Mouse (Mus musculus) forebrain, embryonic 11.5 days (tissue): ENCODE measurements around the gene Anapc5. TPM values are rescaled to one million over a fixed set of nuclear protein-coding genes. Genes with fewer than 3 reads are reported as not detected.
A peak's percentile ranks its signal among the peaks of the same experiment; 100 is the strongest.

ENCODE experiments used
- ATAC-seq: fragments of 200-750 bp; cut with Nextera tagmentation; replicated peaks from 2 replicates; pipeline ENCODE4 v1.8.0; 2017; ENCODE audit warnings: moderate TSS enrichment; ENCODE audit not compliant: low FRiP score
- DNase-seq: peaks from one replicate; pipeline ENCODE4 v3.0.0-alpha.2; 2017; ENCODE audit warnings: low spot score
- H3K27ac ChIP-seq: fragments of 300-500 bp; sonication (generic); 2 replicates; pipeline ENCODE4 v1.5.1; 2014; ENCODE audit warnings: low read depth, low read length
- H3K27me3 ChIP-seq: fragments of 300-500 bp; sonication (generic); 2 replicates; pipeline ENCODE4 v1.6.1; 2014; ENCODE audit warnings: mild to moderate bottlenecking, low read length, mixed read lengths; ENCODE audit not compliant: control insufficient read depth, insufficient read depth
- H3K36me3 ChIP-seq: fragments of 300-500 bp; sonication (generic); 2 replicates; pipeline ENCODE4 v1.6.1; 2014; ENCODE audit warnings: mild to moderate bottlenecking, low read length, moderate library complexity, mixed read lengths; ENCODE audit not compliant: control insufficient read depth, insufficient read depth
- H3K4me1 ChIP-seq: fragments of 300-500 bp; sonication (generic); replicated peaks from 2 replicates; pipeline ENCODE4 v1.6.1; 2014; ENCODE audit warnings: low read length, mixed read lengths; ENCODE audit not compliant: control insufficient read depth, insufficient read depth
- H3K4me2 ChIP-seq: fragments of 300-500 bp; sonication (generic); 2 replicates; pipeline ENCODE4 v1.6.1; 2014; ENCODE audit warnings: low read depth, mild to moderate bottlenecking, low read length, moderate library complexity, mixed read lengths; ENCODE audit not compliant: severe bottlenecking
- H3K4me3 ChIP-seq: fragments of 300-500 bp; sonication (generic); 2 replicates; pipeline ENCODE4 v1.5.1; 2014; ENCODE audit warnings: low read depth, low read length
- H3K9ac ChIP-seq: fragments of 300-500 bp; sonication (generic); 2 replicates; pipeline ENCODE4 v1.6.1; 2014; ENCODE audit warnings: low read length
- H3K9me3 ChIP-seq: fragments of 300-500 bp; sonication (generic); 2 replicates; pipeline ENCODE4 v1.6.1; 2016; ENCODE audit warnings: low read length, mixed read lengths; ENCODE audit not compliant: control insufficient read depth
- WGBS: fragments of 180-500 bp; shearing (Covaris S2); extraction: QIAGEN DNeasy Blood & Tissue Kit; methylation state at CpG from one replicate; pipeline ENCODE4 v1.1.7; 2014; 5-methylcytosine and 5-hydroxymethylcytosine counted together
- polyA plus RNA-seq: library from polyadenylated mRNA; unstranded; fragments of >200 nt; fragmentation: Nextera tagmentation; extraction: Ambion mirVana; gene quantifications from 2 replicates; pipeline ENCODE4 v1.2.1, GENCODE M21; 2014

Anapc5 gene
- polyA plus RNA-seq = 536 and 549 TPM in 2 replicates

- H3K36me3 ChIP-seq = peaks cover 10% of the 10 kb centered on the region; the same call in 1 of the 2 replicates
- ATAC-seq = peak; percentile 99
Measured at GRCm38 (mm10) chr5:122820777-122821523, at the start of gene Anapc5. TSS of gene Anapc5 (minus strand) at chr5:122821339.

GRCm38 (mm10) chr5:122863053-122863452 lies 41.9 kb upstream of the Anapc5 start:
- WGBS = 92% methylated on average over 2 of the region's 2 CpGs
- Histone ChIP-seq H3K4me1 (no peaks in the 10 kb centered on the region), H3K9me3 (no peaks in the 10 kb centered on the region), H3K4me3 (no peak overlapping the region), H3K9ac (no peak overlapping the region), H3K27me3 (no peaks in the 10 kb centered on the region), H3K27ac (no peak overlapping the region), H3K36me3 (peaks cover 4% of the 10 kb centered on the region), H3K4me2 (no peak overlapping the region)
- DNase-seq (no peak), ATAC-seq (no peak)

More at GRCm38 (mm10) chr5:122820777-122821523, at the start of gene Anapc5:
- Histone ChIP-seq H3K4me2 (peak within 1 kb of the TSS; percentile 59), H3K9me3 (no peaks in the 10 kb centered on the region), H3K27ac (peak within 1 kb of the TSS; percentile 88), H3K4me3 (peak within 1 kb of the TSS; percentile 79), H3K27me3 (no peaks in the 10 kb centered on the region), H3K9ac (peak within 1 kb of the TSS; percentile 85), H3K4me1 (peaks cover 4% of the 10 kb centered on the region; the same call in 1 of the 2 replicates)
- WGBS = under 1% methylated on average over 55 of the region's 55 CpGs
- peak; percentile 96 for DNase-seq

- peaks cover 7% of the 10 kb centered on the region for H3K4me1 ChIP-seq
- 86% methylated on average over 3 of the region's 3 CpGs for WGBS
- ATAC-seq (no peak), DNase-seq (no peak)
- no peaks in the 10 kb centered on the region for H3K9me3 ChIP-seq
- no peak overlapping the region for H3K9ac ChIP-seq
- no peak overlapping the region for H3K4me3 ChIP-seq
- H3K27ac ChIP-seq = no peak overlapping the region
- H3K4me2 ChIP-seq = no peak overlapping the region
- no peaks in the 10 kb centered on the region for H3K27me3 ChIP-seq
- H3K36me3 ChIP-seq = no peaks in the 10 kb centered on the region
Measured at GRCm38 (mm10) chr5:122855858-122856257, 34.7 kb upstream of the Anapc5 start.

- no peak for ATAC-seq
- no peak overlapping the region for H3K27ac ChIP-seq
- no peak overlapping the region for H3K9ac ChIP-seq
- H3K4me1 ChIP-seq = peaks cover 8% of the 10 kb centered on the region
- no peak overlapping the region for H3K4me2 ChIP-seq
- no peaks in the 10 kb centered on the region for H3K9me3 ChIP-seq
- no peak overlapping the region for H3K4me3 ChIP-seq
- no peak for DNase-seq
- H3K27me3 ChIP-seq = no peaks in the 10 kb centered on the region
- no peaks in the 10 kb centered on the region for H3K36me3 ChIP-seq
- 88% methylated on average over 2 of the region's 2 CpGs for WGBS
Measured at GRCm38 (mm10) chr5:122852611-122853010, 31.5 kb upstream of the Anapc5 start.

- Histone ChIP-seq H3K36me3 (no peaks in the 10 kb centered on the region), H3K4me2 (peak overlapping the region; percentile 98), H3K4me3 (peak overlapping the region; percentile 84), H3K9ac (peak overlapping the region; percentile 94), H3K4me1 (peaks cover 8% of the 10 kb centered on the region), H3K27me3 (no peaks in the 10 kb centered on the region), H3K9me3 (no peaks in the 10 kb centered on the region), H3K27ac (peak overlapping the region; percentile 85)
- under 1% methylated on average over 36 of the region's 38 CpGs for WGBS
- peak; percentile 79 for ATAC-seq
- peak; percentile 91 for DNase-seq
Measured at GRCm38 (mm10) chr5:122850319-122851002, 29.3 kb upstream of the Anapc5 start.

GRCm38 (mm10) chr5:122849521-122850318 lies 28.6 kb upstream of the Anapc5 start, which contains the start of gene Rnf34:
TSS of gene Rnf34 (plus strand) at chr5:122850048.
- H3K27me3 ChIP-seq = no peaks in the 10 kb centered on the region
- ATAC-seq = peak; percentile 99
- peak within 1 kb of the TSS; percentile 84 for H3K4me3 ChIP-seq
- H3K4me2 ChIP-seq = peak within 1 kb of the TSS; percentile 98
- peak within 1 kb of the TSS; percentile 85 for H3K27ac ChIP-seq
- DNase-seq = peak; percentile 99
- H3K9ac ChIP-seq = peak within 1 kb of the TSS; percentile 94
- peaks cover 8% of the 10 kb centered on the region for H3K4me1 ChIP-seq
- H3K9me3 ChIP-seq = no peaks in the 10 kb centered on the region
- under 1% methylated on average over 59 of the region's 61 CpGs for WGBS
- no peaks in the 10 kb centered on the region for H3K36me3 ChIP-seq

DNA sequence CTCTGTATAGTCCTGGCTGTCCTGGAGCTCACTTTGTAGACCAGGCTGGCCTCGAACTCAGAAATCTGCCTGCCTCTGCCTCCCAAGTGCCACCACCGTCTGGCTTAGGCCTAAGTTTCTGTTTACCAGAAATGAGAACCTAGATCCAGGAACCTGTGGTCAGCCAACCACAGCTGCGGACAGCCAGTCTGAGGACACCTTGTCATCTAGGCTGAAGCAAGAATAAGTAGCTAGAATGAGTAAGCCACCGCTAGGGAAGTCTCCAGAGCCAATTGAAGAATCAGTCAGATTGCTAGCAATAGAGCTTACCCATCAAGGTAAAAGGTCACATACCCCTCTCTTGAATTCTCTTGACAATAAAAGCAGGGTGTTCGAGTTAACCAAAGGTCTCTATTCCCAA lies 22.7 kb upstream of the Anapc5 start:
- Histone ChIP-seq H3K27ac (no peak overlapping the region), H3K36me3 (no peaks in the 10 kb centered on the region), H3K4me3 (no peak overlapping the region), H3K9me3 (no peaks in the 10 kb centered on the region), H3K9ac (no peak overlapping the region), H3K27me3 (no peaks in the 10 kb centered on the region), H3K4me1 (no peaks in the 10 kb centered on the region), H3K4me2 (no peak overlapping the region)
- DNase-seq = no peak
- 85% methylated on average over 5 of the region's 5 CpGs for WGBS
- no peak for ATAC-seq

DNA sequence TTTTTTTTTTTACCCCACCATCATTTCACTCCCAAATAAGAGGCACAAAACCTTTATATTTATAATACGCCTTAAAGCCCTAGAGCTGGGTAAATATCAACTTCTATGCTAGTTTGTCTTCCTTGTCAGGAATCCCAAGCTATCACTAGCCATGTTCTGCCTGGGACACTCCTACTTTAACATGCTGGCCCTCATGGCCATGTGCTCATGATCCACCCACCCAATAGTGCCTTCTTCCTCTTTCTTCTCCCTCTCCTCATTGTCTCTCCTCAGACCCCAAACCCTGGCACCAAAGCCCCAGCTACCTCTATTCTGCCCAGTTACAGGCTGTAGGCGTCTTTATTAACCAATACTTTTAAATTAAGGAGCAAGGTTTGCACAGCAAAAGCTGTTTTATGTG lies 20.0 kb upstream of the Anapc5 start:
- no peak for ATAC-seq
- no peaks in the 10 kb centered on the region for H3K4me1 ChIP-seq
- H3K9ac ChIP-seq = no peak overlapping the region
- no peak overlapping the region for H3K4me2 ChIP-seq
- no peak for DNase-seq
- WGBS = 89% methylated on average over 2 of the region's 2 CpGs
- no peaks in the 10 kb centered on the region for H3K27me3 ChIP-seq
- H3K36me3 ChIP-seq = no peaks in the 10 kb centered on the region
- H3K27ac ChIP-seq = no peak overlapping the region
- no peaks in the 10 kb centered on the region for H3K9me3 ChIP-seq
- H3K4me3 ChIP-seq = no peak overlapping the region
